Mouse (Mus musculus) liver, postnatal 0 days (tissue): Measurements from ENCODE around the gene Ctns. TPM values are rescaled to one million over a fixed set of nuclear protein-coding genes. Genes with fewer than 3 reads are reported as not detected.
A peak's percentile ranks its signal among the peaks of the same experiment; 100 is the strongest.

Experiments used
- ATAC-seq: fragments of 200-750 bp; cut with Nextera tagmentation; 2 replicates; pipeline ENCODE4 v1.8.0; 2017; ENCODE audit warnings: mild to moderate bottlenecking, moderate library complexity
- DNase-seq: peaks from one replicate; pipeline ENCODE4 v3.0.0-alpha.2; 2016
- H3K27ac ChIP-seq: fragments of 300-500 bp; sonication (generic); 2 replicates; pipeline ENCODE4 v1.5.1; 2014; ENCODE audit warnings: antibody characterized with exemption, moderate library complexity, mild to moderate bottlenecking, low read depth
- H3K27me3 ChIP-seq: fragments of 300-500 bp; sonication (generic); 2 replicates; pipeline ENCODE4 v1.6.1; 2014; ENCODE audit warnings: low read length, control low read depth, mixed read lengths; ENCODE audit not compliant: insufficient read depth
- H3K36me3 ChIP-seq: fragments of 300-500 bp; sonication (generic); replicated peaks from 2 replicates; pipeline ENCODE4 v1.6.1; 2014; ENCODE audit warnings: mild to moderate bottlenecking, control low read depth, low read length, moderate library complexity, mixed read lengths; ENCODE audit not compliant: insufficient read depth
- H3K4me1 ChIP-seq: fragments of 300-500 bp; sonication (generic); 2 replicates; pipeline ENCODE4 v1.6.1; 2014; ENCODE audit warnings: antibody characterized with exemption, mild to moderate bottlenecking, control low read depth; ENCODE audit not compliant: insufficient read depth
- H3K4me2 ChIP-seq: fragments of 300-500 bp; sonication (generic); 2 replicates; pipeline ENCODE4 v1.6.1; 2014; ENCODE audit warnings: low read depth, mild to moderate bottlenecking, low read length, moderate library complexity, mixed read lengths
- H3K4me3 ChIP-seq: fragments of 300-500 bp; sonication (generic); 2 replicates; pipeline ENCODE4 v1.5.1; 2014; ENCODE audit warnings: low read depth, low read length
- H3K9ac ChIP-seq: fragments of 300-500 bp; sonication (generic); replicated peaks from 2 replicates; pipeline ENCODE4 v1.6.1; 2014; ENCODE audit warnings: mild to moderate bottlenecking, moderate library complexity
- H3K9me3 ChIP-seq: fragments of 300-500 bp; sonication (generic); 2 replicates; pipeline ENCODE4 v1.6.1; 2016; ENCODE audit warnings: mild to moderate bottlenecking, control low read depth, low read length, mixed read lengths
- CTCF ChIP-seq: sonication (generic); IDR thresholded peaks from 2 replicates; pipeline ENCODE4 v1.5.1; 2016; ENCODE audit warnings: antibody characterized with exemption, low read depth
- EP300 ChIP-seq: IDR thresholded peaks from 2 replicates; pipeline ENCODE4 v1.6.1; 2016; ENCODE audit warnings: antibody characterized with exemption, low read depth, mild to moderate bottlenecking
- WGBS: fragments of 180-500 bp; shearing (Covaris S2); extraction: QIAGEN DNeasy Blood & Tissue Kit; methylation state at CpG from one replicate; pipeline ENCODE4 v1.1.7; 2014; ENCODE audit not compliant: insufficient replicate concordance; 5-methylcytosine and 5-hydroxymethylcytosine counted together
- polyA plus RNA-seq: library from polyadenylated mRNA; unstranded; fragments of >200 nt; fragmentation: Nextera tagmentation; extraction: Ambion mirVana; gene quantifications from 2 replicates; pipeline ENCODE4 v1.2.1, GENCODE M21; 2015

Ctns gene
- polyA plus RNA-seq, 1 experiment from 2014 or later: 8.4 TPM

DNA sequence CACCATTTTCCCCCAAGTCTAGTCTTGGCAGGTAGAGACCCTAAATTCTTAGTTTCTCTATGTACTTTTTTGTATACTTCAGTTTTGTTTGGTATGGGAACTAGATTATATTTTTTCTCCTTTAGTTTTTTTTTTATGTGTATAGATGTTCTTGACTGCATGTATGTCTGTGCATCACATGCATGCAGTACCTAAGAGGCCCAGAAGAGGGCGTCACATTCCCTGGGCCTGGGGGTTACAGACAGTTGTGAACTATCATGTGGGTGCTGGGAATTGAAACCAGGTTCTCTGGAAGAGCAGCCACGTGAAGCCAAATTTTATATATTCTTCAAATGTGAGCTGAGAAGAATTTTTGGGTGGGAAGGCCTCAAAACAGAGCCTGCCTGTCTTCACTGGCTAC lies 20.8 kb upstream of the Ctns start:
- WGBS: 60% methylated on average over 2 of the region's 2 CpGs
- no peak for ATAC-seq
- Histone ChIP-seq H3K4me3 (no peak overlapping the region), H3K9ac (no peak overlapping the region), H3K4me1 (no peaks in the 10 kb centered on the region), H3K27me3 (no peaks in the 10 kb centered on the region), H3K36me3 (peaks cover 16% of the 10 kb centered on the region; the same call in 1 of the 2 replicates), H3K9me3 (no peaks in the 10 kb centered on the region), H3K4me2 (no peak overlapping the region), H3K27ac (no peak overlapping the region)
- DNase-seq: no peak
- TF ChIP-seq EP300 (no peak), CTCF (peak; percentile 41)

- Histone ChIP-seq H3K36me3 (peaks cover 7% of the 10 kb centered on the region; the same call in 1 of the 2 replicates), H3K27ac (no peak overlapping the region), H3K4me2 (no peak overlapping the region), H3K9me3 (no peaks in the 10 kb centered on the region), H3K9ac (no peak overlapping the region), H3K4me3 (no peak overlapping the region), H3K27me3 (no peaks in the 10 kb centered on the region), H3K4me1 (no peaks in the 10 kb centered on the region)
- 86% methylated on average over 3 of the region's 3 CpGs for WGBS
- ATAC-seq (no peak), DNase-seq (no peak)
- no peak for TF ChIP-seq EP300
- no peak for TF ChIP-seq CTCF
Observed at GRCm38 (mm10) chr11:73213956-73214355, 15.1 kb upstream of the Ctns start.

- no peak overlapping the region for H3K9ac ChIP-seq
- DNase-seq (no peak), ATAC-seq (no peak)
- no peak overlapping the region for H3K27ac ChIP-seq
- no peaks in the 10 kb centered on the region for H3K4me1 ChIP-seq
- peaks cover 3% of the 10 kb centered on the region; the same call in 1 of the 2 replicates for H3K36me3 ChIP-seq
- WGBS: 74% methylated on average over 2 of the region's 2 CpGs
- H3K4me2 ChIP-seq: no peak overlapping the region
- peak; percentile 62 for TF ChIP-seq CTCF
- no peak for TF ChIP-seq EP300
- H3K27me3 ChIP-seq: no peaks in the 10 kb centered on the region
- H3K9me3 ChIP-seq: no peaks in the 10 kb centered on the region
- no peak overlapping the region for H3K4me3 ChIP-seq
Observed at GRCm38 (mm10) chr11:73207621-73208020, 8.8 kb upstream of the Ctns start.

DNA sequence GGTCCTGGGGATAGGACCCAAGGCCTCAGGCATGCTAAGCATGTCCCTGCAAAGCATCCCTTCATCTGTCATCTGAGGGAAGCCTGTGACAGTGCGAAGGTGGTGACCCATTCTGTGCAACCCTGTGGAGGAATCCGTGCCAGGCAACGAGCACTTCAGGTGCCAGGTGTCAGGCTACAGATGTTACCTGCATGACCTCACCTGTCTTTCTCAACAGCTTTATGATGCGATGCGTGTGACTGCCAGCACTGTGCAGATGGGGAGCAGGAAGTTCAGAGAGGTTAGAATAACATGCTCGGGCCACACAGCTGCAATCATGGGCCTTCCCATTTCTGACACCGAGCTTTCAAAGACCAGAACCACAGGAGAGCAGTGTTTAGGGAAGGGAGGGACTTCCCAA lies 6.4 kb upstream of the Ctns start:
- H3K27ac ChIP-seq: no peak overlapping the region
- peaks cover 8% of the 10 kb centered on the region for H3K4me1 ChIP-seq
- WGBS: 76% methylated on average over 7 of the region's 7 CpGs
- no peak for DNase-seq
- H3K9me3 ChIP-seq: no peaks in the 10 kb centered on the region
- H3K27me3 ChIP-seq: no peaks in the 10 kb centered on the region
- TF ChIP-seq CTCF (no peak), EP300 (no peak)
- H3K36me3 ChIP-seq: peaks cover 3% of the 10 kb centered on the region; the same call in 1 of the 2 replicates
- H3K4me3 ChIP-seq: no peak overlapping the region
- no peak overlapping the region for H3K4me2 ChIP-seq
- no peak overlapping the region for H3K9ac ChIP-seq
- no peak for ATAC-seq

- H3K4me1 ChIP-seq: peaks cover 13% of the 10 kb centered on the region
- no peak for ATAC-seq
- no peak overlapping the region for H3K4me3 ChIP-seq
- no peak overlapping the region for H3K9ac ChIP-seq
- WGBS: 81% methylated on average over 8 of the region's 8 CpGs
- no peak for DNase-seq
- H3K27ac ChIP-seq: no peak overlapping the region
- H3K27me3 ChIP-seq: no peaks in the 10 kb centered on the region
- no peaks in the 10 kb centered on the region for H3K9me3 ChIP-seq
- TF ChIP-seq EP300 (no peak), CTCF (no peak)
- peaks cover 3% of the 10 kb centered on the region; the same call in 1 of the 2 replicates for H3K36me3 ChIP-seq
- no peak overlapping the region for H3K4me2 ChIP-seq
Observed at GRCm38 (mm10) chr11:73203895-73204294, 5.1 kb upstream of the Ctns start.

- WGBS: 42% methylated on average over 4 of the region's 4 CpGs
- no peak for ATAC-seq
- no peak overlapping the region for H3K27ac ChIP-seq
- TF ChIP-seq CTCF: peak; percentile 37; the same call in 1 of the 2 replicates
- TF ChIP-seq EP300: no peak
- peaks cover 3% of the 10 kb centered on the region; the same call in 1 of the 2 replicates for H3K36me3 ChIP-seq
- H3K27me3 ChIP-seq: no peaks in the 10 kb centered on the region
- peaks cover 18% of the 10 kb centered on the region for H3K4me1 ChIP-seq
- H3K9ac ChIP-seq: no peak overlapping the region
- H3K9me3 ChIP-seq: no peaks in the 10 kb centered on the region
- DNase-seq: no peak
- H3K4me2 ChIP-seq: no peak overlapping the region
- H3K4me3 ChIP-seq: no peak overlapping the region
Observed at GRCm38 (mm10) chr11:73201597-73201996, 2.8 kb upstream of the Ctns start.

- H3K27me3 ChIP-seq: no peaks in the 10 kb centered on the region
- H3K36me3 ChIP-seq: peaks cover 3% of the 10 kb centered on the region; the same call in 1 of the 2 replicates
- no peaks in the 10 kb centered on the region for H3K9me3 ChIP-seq
- TF ChIP-seq CTCF (no peak), EP300 (no peak)
- no peak overlapping the region for H3K4me2 ChIP-seq
- no peak overlapping the region for H3K4me3 ChIP-seq
- no peak overlapping the region for H3K9ac ChIP-seq
- peaks cover 18% of the 10 kb centered on the region for H3K4me1 ChIP-seq
- no peak overlapping the region for H3K27ac ChIP-seq
- no peak for DNase-seq
- ATAC-seq: no peak
- 71% methylated on average over 2 of the region's 2 CpGs for WGBS
Observed at GRCm38 (mm10) chr11:73201021-73201420, 2.2 kb upstream of the Ctns start.
